Mouse (Mus musculus): ENCODE results near the gene Nuak2.
"Not testable (repeated sequence)": the region's sequence is repeated elsewhere in the genome, so short reads cannot be mapped to it uniquely, and the experiment has no call there.

The Nuak2 gene

DNA sequence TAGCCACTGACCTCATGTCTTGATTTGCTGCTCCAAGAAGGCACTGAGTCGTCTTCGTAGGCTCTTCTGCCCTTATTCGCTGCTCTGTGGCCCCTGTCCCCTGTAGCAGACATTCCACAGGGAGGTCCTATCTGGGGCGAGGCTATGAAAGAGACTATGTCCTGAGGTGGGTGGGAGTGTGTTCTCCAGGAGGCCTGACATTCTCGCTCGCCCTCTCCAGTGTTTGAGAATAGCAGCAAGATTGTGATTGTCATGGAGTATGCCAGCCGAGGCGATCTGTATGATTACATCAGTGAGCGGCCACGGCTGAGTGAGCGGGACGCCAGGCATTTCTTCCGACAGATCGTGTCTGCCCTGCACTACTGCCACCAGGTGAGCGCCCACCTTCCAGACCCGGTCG is 11.6 kb downstream of the Nuak2 start:
- no peak for DNase-seq (ENCODE audit: low spot score in 2 of 2)

DNA sequence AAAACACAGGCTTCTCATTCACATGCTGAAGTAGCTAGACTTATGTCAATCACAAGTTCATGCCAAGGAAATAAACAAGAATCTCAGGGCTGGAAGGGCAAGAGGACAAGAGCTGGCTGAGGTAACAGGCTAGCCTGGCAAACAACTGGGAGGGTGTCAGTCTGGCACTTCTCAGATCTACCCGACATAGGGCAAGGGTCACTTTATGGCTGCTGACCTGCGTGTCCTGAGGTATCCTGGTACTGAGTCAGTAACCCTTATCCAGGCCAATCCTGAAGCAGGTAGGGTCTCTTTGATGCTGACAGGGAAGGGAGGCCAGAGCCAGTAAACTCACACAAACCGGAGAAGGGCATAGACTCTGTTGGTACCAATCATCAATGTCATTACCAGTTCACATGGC is 12.6 kb downstream of the Nuak2 start:
- DNase-seq (ENCODE audit: low spot score in 2 of 2), result no peak

DNA sequence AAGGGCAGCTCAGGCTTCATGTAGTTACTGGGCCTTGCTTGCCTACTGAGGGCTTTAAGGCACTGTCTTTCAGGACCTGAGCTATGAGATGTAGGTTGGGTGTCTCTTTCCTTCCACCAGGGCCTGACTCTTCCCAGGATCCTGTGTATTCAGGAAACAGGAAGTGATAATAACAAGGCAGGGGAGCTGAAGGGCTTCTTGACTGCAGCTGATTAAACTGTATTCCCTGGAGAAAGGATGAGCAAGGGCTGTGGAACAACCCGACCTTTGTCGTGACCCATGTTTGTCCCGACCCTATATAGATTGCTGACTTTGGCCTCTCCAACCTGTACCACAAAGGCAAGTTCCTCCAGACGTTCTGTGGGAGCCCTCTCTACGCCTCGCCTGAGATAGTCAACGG is 13.7 kb downstream of the Nuak2 start:
- no peak for DNase-seq (ENCODE audit: low spot score in 2 of 2)

DNA sequence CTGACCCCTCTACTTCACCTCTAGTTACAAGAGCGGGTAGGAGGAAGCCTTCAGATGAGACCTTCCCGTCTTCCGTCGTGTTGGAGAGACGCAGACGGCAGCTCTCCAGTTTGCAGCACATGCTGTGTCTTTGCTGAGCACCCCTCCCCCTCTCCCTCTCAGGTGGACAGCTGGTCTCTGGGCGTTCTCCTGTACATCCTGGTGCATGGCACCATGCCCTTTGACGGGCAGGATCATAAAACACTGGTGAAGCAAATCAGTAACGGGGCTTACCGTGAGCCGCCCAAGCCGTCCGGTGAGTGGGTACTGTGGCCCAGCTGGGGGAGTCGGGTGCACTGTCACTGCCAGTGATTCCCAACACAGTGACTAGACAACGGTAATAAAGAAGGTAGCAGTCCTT is 14.5 kb downstream of the Nuak2 start:
- no peak for DNase-seq (ENCODE audit: low spot score in 2 of 2)

DNA sequence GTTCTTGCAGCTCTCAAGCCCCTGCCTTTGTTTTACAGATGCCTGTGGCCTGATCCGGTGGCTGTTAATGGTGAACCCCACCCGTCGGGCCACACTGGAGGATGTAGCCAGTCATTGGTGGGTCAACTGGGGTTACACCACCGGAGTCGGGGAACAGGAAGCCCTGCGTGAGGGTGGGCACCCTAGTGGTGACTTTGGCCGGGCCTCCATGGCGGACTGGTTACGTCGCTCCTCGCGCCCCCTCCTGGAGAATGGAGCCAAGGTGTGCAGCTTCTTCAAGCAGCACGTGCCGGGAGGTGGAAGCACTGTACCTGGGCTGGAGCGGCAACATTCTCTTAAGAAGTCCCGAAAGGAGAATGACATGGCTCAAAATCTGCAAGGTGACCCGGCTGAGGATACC is 15.4 kb downstream of the Nuak2 start:
- DNase-seq (ENCODE audit: low spot score in 2 of 2), result no peak

DNA sequence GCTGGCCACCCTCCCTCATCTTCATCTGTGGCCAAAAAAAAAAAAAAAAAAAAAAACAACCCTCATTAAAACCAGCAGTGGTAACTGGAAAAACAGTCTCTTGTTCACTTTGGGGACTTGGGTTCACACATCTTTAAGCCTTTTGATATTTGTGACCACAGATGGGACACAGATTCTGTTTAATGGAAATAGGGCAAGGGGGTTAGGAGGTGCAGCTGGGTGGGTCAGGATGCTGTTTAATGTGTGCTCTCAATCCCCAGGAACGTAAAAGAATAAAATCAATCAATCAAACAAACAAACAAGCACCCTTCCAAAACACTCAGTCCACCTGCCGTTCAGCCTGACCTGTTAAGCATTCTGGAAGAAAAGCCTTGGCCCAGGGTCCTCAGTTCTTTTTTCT is 17.3 kb downstream of the Nuak2 start:
- DNase-seq (ENCODE audit: low spot score in 2 of 2), result no peak

DNA sequence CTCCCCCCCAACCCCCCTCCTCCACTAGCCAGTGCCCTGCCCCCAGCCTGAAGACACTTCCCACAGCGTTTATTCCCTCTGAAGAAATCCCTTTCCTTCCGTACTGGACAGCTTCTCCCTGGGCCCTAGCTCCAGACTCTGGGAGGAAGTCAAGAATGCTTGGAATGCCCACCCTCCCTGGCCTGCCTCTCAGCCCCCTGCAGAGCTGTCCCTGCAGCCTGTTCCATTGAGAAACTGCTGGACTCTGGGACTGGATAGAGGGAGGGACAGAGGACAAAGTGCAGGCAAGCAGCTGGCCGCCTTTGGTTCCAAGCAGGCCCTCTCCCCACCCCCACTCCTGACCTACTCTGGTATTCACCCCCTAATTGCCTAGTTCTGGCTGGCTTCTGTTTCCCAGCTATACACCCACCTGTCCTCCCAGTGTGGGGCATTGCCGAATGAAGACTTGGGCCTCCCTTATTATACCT is 17.8 kb downstream of the Nuak2 start:
- no peak for DNase-seq (ENCODE audit: low spot score in 2 of 2)

DNA sequence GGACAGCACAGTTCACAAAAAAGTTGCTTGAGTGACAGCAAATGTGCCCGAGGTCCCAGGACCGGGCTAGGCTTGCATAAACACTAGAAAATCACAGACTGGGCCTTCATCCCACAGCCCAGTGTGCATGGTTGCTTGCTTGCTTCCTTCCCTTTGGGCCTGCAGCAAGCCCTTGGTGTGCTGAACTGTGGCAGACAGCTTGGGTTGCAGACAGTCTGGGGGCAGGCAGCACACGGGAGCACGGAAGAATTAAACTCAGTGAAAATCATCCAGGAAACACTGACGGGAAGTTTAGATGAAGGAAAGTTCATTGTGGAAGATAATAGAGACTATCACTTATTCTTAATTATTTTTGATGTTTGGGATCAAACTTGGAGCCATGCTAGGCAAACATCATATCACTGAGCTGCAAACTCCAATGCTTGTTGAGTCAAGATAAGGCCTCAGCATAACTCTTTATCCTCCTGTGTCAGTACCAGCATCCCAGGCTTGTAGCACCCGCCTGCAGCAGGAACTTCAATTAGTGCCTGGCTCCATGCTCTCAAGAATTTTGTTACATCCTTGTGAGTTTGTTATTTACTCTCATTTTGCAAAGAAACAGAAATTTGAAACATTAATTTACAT is 18.4 kb downstream of the Nuak2 start:
- no peak for DNase-seq (ENCODE audit: low spot score in 2 of 2)

DNA sequence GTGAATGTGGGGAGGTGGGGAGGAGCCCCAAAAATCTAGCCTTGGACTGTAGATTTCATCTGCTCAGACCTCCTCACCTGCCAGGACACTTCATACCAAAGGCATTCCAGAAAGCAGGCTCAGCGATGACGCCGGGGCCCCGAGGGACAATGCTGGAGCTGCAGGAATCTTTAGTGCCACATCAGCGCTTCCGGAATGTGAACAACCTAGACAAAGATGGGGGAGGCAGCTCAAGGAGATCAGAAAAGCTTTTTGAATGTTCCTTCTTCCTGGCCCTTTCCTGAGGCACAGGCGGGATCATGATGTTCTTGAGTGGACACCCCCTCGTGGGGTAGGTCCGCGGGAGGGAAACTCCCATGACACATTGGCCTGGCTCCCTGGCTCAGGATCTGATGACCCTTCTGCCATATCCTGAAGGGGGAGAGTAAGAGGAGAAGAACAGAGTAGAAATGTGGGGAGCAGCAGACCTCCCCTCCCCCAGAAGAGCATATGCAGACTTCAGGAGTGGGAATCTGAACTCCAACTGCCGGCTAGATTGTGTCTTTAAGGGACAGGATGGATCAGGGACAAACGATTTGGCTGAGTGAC is 19.5 kb downstream of the Nuak2 start:
- no peak for DNase-seq (ENCODE audit: low spot score in 2 of 2)

DNA sequence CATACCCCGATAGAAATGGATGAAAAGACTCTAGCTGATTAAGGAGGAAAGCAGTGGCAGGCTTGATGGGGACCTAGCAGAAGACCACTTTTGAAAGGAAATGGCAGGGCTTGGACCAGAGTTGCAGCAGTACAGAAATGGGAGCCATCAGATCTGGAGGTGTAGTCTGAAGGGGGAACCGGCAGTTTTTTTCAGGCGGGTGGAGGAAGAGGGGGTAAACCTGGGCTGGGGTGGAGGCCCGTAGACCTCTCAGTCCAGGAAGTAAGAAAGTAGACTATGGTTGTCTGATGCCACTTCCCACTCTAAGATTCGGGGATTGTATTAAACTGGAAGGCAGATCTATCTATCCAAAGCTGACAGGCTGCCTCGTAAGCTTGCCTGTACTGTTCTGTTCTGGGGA is 21.0 kb downstream of the Nuak2 start:
- DNase-seq (ENCODE audit: low spot score in 2 of 2), result no peak

DNA sequence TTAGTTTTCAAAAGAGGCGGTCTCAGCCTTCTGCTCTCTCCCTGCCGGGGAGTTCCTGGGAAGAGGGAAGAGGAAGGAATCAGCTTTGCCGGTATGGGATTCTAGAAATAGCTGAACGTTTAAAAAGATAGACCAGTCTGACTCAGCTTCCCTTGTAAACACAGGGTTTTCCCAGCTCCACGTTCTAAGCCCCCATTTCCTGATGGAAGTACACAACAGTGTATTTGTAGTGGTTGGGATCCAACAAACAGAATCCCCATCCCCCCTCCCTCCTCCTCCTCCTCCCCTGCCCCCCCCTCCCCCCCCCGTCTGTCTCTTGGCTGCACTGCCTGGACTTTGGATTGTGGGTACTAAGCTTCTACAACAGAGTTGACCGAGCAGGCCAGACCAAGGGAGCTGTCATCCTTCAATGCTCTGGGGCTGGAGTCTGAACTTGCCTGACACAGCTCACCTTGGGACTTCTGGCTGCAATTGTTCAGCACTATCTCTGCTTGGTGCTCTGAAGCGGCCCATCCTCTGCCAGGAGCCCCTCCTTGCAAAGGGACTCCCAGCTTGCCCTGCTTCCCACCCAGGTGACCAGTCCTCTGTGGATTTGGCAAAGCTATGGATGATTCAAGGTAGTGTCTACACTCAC is 22.2 kb downstream of the Nuak2 start:
- no peak for DNase-seq (ENCODE audit: low spot score in 2 of 2)

DNA sequence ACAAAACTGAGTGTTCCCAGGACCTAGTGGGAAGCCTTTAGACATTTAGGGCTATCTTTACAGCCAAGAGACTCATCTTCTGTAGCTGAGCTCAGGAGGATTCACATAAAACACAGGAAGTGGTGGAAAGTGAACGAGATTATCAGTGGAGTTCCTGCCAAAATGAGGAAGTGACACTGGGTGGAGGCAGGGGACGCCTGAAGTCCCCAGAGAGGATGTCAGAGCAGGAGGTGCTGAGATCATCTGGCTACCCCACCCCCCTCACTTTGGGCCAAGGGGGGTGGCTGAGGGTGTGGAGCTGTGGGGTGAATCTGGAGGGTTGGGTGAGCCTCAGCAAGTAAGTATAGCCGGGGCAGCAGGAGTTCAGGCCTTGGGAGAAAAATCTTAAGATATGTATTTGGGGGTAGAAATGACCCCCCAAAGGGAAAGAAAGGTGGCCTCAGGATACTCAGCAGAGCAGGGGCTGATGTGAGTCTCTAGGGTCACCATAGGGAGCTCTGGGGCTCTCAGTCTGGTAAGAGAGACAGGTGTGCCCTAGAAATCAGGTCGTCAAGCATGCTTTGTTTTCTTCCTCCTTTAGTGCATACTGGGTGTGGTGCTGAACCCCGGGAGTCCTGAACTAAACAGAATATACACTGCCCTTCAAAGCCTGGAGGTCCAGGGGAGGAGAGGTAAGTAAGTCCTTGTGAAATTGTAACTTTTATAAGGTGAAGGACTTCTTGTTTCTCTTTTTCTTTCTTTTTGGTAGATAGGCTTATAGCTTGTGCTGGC is 26.0 kb downstream of the Nuak2 start:
- no peak for DNase-seq (ENCODE audit: low spot score in 2 of 2)

DNA sequence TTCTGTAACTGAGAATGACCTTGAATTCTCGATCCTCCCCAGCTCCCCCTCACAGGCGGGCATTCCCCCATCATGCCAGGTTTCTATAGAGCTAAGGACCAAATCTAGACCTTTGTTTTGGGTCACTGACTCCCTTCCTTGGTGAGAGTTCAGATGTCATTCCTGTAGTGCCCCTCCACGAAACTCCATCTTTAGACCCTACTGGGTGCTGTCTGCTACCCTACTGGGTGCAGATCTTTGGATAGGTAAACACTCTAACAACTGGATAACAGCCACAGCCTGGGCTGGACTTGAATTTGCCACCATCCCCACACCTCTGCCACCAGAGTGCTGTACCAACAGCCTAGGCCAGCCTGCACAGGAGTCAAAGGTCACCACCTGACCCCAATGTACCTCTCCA is 26.6 kb downstream of the Nuak2 start:
- no peak for DNase-seq (ENCODE audit: low spot score in 2 of 2)

DNA sequence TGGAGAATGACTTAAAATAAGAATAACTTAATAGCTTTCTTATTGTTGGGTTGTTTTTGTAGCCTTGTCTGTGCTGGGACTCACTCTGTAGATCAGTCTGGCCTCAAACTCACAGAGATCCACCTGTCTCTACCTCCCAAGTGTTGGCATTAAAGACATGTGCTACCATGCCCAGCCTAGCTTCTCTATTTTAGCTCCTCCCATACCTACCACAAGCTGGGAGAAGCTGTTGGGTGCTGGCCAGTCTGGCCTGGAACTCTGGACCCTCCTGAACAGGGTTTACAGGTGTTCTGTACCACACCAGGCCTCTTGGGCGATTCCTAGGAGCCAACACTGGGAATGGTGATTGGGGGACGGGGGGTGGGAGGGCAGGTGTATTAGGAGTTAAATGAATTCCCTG is 27.3 kb downstream of the Nuak2 start:
- no peak for DNase-seq (ENCODE audit: low spot score in 2 of 2)

DNA sequence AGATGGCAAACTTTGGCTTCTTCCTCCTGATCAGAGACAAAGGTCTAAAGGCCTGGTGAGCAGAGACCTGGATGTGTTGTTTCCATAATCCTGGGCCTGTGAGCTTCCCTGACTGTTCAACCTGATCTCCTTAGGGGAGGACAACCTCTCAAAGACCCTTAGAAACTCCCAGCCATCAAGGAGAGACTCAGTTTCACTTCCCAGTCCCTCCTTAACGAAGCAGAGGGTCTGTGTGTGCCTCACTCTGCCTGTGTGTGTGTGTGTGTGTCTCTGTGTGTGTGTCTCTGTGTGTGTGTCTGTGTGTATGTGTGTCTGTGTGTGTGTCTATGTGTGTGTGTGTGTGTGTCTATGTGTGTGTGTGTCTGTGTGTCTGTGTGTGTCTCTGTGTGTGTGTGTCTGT is 27.7 kb downstream of the Nuak2 start:
- no peak for DNase-seq (ENCODE audit: low spot score in 2 of 2)

DNA sequence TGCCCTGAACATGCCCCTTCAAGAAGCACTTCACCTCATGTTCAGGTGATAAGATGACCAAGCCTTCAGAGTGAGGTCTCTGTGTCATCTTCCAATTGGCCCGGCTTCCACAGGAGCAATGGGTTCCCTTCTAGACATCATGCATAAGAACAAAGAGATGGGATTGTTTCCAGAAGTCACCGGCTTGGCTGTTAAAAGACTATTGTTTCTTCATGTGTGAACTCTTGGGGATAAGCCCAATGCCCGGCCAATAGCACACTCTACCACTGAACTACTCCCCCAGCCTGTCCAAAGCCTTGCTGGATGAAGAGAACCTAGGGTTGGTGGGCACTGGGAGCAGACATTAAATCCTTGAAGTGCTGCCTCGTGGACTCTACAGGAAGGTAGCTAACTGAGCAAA is 29.6 kb downstream of the Nuak2 start:
- no peak for DNase-seq (ENCODE audit: low spot score in 2 of 2)

DNA sequence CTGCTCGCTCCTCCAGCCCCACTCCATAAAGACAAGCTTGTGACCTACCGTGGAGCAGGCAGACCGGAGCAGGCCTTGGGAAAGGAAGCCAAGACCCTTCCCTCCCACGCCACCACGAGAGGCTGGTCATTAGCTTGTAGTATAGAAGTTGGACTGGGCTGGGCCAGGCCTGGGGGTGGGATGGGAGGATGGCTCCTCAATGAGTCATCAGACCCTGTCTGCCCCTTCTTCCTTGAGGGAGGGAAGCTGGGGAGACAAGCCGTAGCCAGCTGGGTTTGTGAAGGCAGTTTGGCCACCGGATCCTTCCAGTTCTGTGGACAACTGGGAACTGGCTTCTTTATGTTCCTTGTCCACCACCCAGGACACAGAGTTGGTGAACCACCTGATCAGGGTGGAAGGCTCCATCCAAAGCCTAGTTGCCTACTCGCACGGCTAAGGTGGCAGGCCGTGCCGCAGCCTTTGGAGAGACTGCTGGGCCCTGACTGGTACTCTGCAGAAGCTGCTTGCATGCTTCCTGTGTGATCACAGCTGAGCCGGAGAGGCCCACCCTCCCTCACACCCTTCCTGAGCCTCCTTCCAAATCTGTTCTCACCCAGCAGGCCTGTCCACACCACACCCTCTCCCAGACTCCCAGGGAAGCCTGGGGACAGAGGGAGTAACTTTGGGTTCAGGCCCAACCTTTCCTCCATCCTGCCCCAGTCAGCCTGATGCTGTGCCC is 30.4 kb downstream of the Nuak2 start:
- DNase-seq (ENCODE audit: low spot score in 2 of 2), result no peak

DNA sequence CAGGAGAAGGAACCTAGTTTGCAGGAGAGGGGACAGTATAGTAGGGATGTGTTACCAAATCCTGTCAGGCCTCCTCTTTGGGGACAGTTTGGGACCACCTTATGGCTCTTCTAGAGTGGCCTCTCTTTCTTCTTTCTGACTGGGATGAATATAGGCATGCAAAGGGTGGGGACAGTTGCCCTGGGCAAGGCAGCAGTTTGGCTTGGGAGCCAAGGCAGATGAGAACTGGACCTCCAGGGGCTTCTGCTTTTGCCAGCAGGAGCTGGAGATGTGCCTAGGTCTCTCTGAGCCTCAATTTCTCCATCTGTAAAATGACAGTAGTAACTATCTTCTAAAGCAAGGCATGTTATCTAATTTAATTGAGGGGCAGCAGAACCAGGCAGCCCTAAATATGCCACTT is 31.0 kb downstream of the Nuak2 start:
- no peak for DNase-seq (ENCODE audit: low spot score in 2 of 2)

DNA sequence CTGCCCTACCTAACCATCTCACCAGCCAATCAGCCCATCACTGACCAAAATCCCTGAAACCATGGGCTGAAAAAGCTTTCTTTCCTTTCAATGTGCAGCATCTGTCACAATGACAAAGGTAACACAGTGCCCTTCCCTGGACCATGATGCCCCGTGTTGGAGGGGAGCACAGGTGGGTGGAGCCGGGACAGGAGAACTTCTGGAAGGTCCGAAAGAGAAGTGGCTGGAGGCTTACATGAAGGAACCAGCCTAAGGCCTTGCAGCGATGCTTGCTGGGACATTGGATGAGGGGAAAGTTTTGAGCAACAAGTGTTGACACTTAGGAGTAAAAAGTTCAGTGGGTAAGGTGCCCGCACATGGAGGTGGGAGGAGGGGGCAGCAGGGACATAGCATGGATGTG is 32.5 kb downstream of the Nuak2 start:
- DNase-seq (ENCODE audit: low spot score in 2 of 2), result no peak

DNA sequence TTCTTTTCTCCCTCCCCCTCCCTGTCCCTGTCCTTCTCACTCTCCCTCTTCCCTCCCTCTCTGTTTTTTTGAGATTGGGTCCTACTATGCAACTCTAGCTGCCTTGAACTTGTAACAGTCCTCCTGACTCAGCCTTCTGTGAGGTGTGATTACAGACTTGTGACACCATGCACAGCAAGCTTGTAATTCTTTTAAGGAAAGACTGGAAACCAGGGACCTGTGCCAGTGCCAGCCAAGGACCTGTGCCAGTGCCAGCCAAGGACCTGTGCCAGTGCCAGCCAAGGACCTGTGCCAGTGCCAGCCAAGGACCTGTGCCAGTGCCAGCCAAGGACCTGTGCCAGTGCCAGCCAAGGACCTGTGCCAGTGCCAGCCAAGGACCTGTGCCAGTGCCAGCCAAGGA is 33.1 kb downstream of the Nuak2 start:
- not testable (repeated sequence) for DNase-seq (ENCODE audit: low spot score in 2 of 2)

DNA sequence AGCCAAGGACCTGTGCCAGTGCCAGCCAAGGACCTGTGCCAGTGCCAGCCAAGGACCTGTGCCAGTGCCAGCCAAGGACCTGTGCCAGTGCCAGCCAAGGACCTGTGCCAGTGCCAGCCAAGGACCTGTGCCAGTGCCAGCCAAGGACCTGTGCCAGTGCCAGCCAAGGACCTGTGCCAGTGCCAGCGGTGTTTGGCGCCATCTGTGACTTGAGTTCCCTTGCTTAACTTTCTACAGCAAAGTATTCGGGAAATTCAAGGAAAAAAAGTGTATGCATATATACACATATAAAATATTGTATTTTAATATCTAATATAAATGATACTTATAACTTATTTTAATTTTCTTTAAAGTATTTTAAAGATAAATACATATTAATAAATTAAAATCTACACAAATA is 33.7 kb downstream of the Nuak2 start:
- not testable (repeated sequence) for DNase-seq (ENCODE audit: low spot score in 2 of 2)

DNA sequence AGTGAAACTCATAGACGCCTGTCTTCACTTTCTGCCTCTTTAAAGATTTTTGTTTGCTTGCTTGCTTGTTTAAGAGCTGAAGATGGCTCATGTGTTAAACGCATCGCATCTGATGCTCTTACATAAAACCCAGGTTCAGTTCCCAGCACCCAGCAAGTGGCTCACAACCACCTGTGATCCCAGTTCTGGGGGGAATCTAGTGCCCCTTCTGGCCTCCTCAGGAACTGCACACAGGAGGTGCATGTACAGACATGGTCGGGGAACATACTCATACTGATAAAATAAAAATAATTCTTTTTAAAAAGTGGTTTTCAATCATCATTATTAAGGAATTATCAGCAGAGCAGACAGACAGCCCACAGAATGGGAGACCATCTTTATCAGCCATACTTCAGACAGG is 35.1 kb downstream of the Nuak2 start:
- no peak for DNase-seq (ENCODE audit: low spot score in 2 of 2)

Data from cerebellum, postnatal 4 days (tissue).